Mouse (Mus musculus): Measurements from ENCODE around the gene Podxl. TPM values are rescaled to one million over a fixed set of nuclear protein-coding genes. Genes with fewer than 3 reads are reported as not detected.

Gene Podxl
- polyA plus RNA-seq, 2 experiments, result 5.8 to 8.9 TPM

GRCm38 (mm10) chr6:31587655-31588054 is 23.9 kb upstream of the Podxl start:
- no peak overlapping the region for H3K4me3 ChIP-seq (replicated peaks; ENCODE audit: low read length)
- TF ChIP-seq POLR2A (IDR thresholded peaks at IDR 0.05; ENCODE audit: borderline replicate concordance, extremely low read depth, insufficient read depth, insufficient read length), result no peak
- no peaks in the 10 kb centered on the region for H3K9me3 ChIP-seq (ENCODE audit: control insufficient read depth, low read length)
- H3K9ac ChIP-seq (ENCODE audit: low read depth, low read length, severe bottlenecking), result no peak overlapping the region
- no peaks in the 10 kb centered on the region for H3K27me3 ChIP-seq (ENCODE audit: control insufficient read depth, insufficient read depth, low read length)
- H3K27ac ChIP-seq (replicated peaks; ENCODE audit: low read depth, low read length), result no peak overlapping the region
- no peaks in the 10 kb centered on the region for H3K36me3 ChIP-seq (ENCODE audit: control insufficient read depth, insufficient read depth, low read length)
- no peak overlapping the region for H3K4me2 ChIP-seq (replicated peaks; ENCODE audit: low read depth, low read length, severe bottlenecking)
- WGBS, result 46% methylated on average over 4 of the region's 4 CpGs
- H3K4me1 ChIP-seq (ENCODE audit: control insufficient read depth, insufficient read depth, low read length), result no peaks in the 10 kb centered on the region
- ATAC-seq (ENCODE audit: low FRiP score, low read depth) (no peak), DNase-seq (ENCODE audit: low spot score) (no peak)

GRCm38 (mm10) chr6:31586127-31586526 is 22.3 kb upstream of the Podxl start:
- no peak overlapping the region for H3K9ac ChIP-seq (ENCODE audit: low read depth, low read length, severe bottlenecking)
- H3K36me3 ChIP-seq (ENCODE audit: control insufficient read depth, insufficient read depth, low read length), result no peaks in the 10 kb centered on the region
- no peaks in the 10 kb centered on the region for H3K9me3 ChIP-seq (ENCODE audit: control insufficient read depth, low read length)
- H3K27me3 ChIP-seq (ENCODE audit: control insufficient read depth, insufficient read depth, low read length), result no peaks in the 10 kb centered on the region
- H3K4me2 ChIP-seq (replicated peaks; ENCODE audit: low read depth, low read length, severe bottlenecking), result no peak overlapping the region
- 87% methylated on average over 2 of the region's 2 CpGs for whole genome bisulfite sequencing
- DNase-seq (ENCODE audit: low spot score), result no peak
- ATAC-seq (ENCODE audit: low FRiP score, low read depth), result no peak
- H3K27ac ChIP-seq (replicated peaks; ENCODE audit: low read depth, low read length), result no peak overlapping the region
- no peaks in the 10 kb centered on the region for H3K4me1 ChIP-seq (ENCODE audit: control insufficient read depth, insufficient read depth, low read length)
- no peak for TF ChIP-seq POLR2A (IDR thresholded peaks at IDR 0.05; ENCODE audit: borderline replicate concordance, extremely low read depth, insufficient read depth, insufficient read length)
- no peak overlapping the region for H3K4me3 ChIP-seq (replicated peaks; ENCODE audit: low read length)

DNA sequence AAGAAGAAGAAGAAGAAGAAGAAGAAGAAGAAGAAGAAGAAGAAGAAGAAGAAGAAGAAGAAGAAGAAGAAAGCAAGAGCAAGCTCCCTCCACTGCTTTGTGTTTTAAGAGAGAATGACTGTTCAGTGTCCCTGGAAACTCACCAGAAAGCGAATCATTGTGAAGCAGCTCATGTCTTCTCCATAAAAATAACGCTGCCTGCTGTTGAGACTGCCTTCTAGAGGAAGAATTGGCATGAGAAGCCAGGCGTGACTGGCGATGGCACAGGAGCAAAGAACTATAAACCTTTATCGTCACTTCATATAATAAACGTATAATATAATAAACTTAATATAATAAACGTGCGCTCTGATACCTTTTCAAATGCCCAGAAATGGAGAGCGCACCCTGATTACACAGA is 12.4 kb upstream of the Podxl start:
- Histone ChIP-seq H3K27me3 (ENCODE audit: control insufficient read depth, insufficient read depth, low read length) (no peaks in the 10 kb centered on the region), H3K9ac (ENCODE audit: low read depth, low read length, severe bottlenecking) (no peak overlapping the region), H3K4me1 (ENCODE audit: control insufficient read depth, insufficient read depth, low read length) (no peaks in the 10 kb centered on the region), H3K4me2 (replicated peaks; ENCODE audit: low read depth, low read length, severe bottlenecking) (no peak overlapping the region), H3K9me3 (ENCODE audit: control insufficient read depth, low read length) (no peaks in the 10 kb centered on the region), H3K4me3 (replicated peaks; ENCODE audit: low read length) (no peak overlapping the region), H3K36me3 (ENCODE audit: control insufficient read depth, insufficient read depth, low read length) (no peaks in the 10 kb centered on the region), H3K27ac (replicated peaks; ENCODE audit: low read depth, low read length) (no peak overlapping the region)
- DNase-seq (ENCODE audit: low spot score) (no peak), ATAC-seq (ENCODE audit: low FRiP score, low read depth) (no peak)
- WGBS, result 76% methylated on average over 9 of the region's 9 CpGs
- no peak for TF ChIP-seq POLR2A (IDR thresholded peaks at IDR 0.05; ENCODE audit: borderline replicate concordance, extremely low read depth, insufficient read depth, insufficient read length)

DNA sequence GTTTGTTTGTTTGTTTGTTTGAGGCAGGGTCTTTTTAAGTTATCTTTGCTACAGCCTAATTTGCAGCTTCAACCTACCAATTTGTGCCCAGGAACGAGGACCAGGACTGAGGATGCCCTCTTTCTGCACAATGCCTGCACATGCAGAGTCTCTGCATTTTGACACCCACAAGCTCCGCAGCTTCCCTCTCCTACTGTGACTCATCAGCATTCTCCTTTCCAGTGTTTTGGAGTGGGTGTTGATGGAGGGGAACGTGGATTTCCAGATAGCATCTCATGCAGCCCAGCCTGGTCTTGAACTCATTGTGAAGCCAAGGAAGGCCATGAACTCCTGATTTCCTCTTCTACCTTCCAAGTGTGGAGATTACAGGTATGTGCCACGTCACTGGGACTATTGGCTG is 11.3 kb upstream of the Podxl start:
- Histone ChIP-seq H3K27me3 (ENCODE audit: control insufficient read depth, insufficient read depth, low read length) (no peaks in the 10 kb centered on the region), H3K27ac (replicated peaks; ENCODE audit: low read depth, low read length) (no peak overlapping the region), H3K4me3 (replicated peaks; ENCODE audit: low read length) (no peak overlapping the region), H3K36me3 (ENCODE audit: control insufficient read depth, insufficient read depth, low read length) (no peaks in the 10 kb centered on the region), H3K4me1 (ENCODE audit: control insufficient read depth, insufficient read depth, low read length) (no peaks in the 10 kb centered on the region), H3K9ac (ENCODE audit: low read depth, low read length, severe bottlenecking) (no peak overlapping the region), H3K4me2 (replicated peaks; ENCODE audit: low read depth, low read length, severe bottlenecking) (no peak overlapping the region), H3K9me3 (ENCODE audit: control insufficient read depth, low read length) (no peaks in the 10 kb centered on the region)
- no peak for TF ChIP-seq POLR2A (IDR thresholded peaks at IDR 0.05; ENCODE audit: borderline replicate concordance, extremely low read depth, insufficient read depth, insufficient read length)
- ATAC-seq (ENCODE audit: low FRiP score, low read depth) (no peak), DNase-seq (ENCODE audit: low spot score) (no peak)
- 58% methylated on average over 4 of the region's 4 CpGs for WGBS

GRCm38 (mm10) chr6:31571459-31571858 is 7.7 kb upstream of the Podxl start:
- ATAC-seq (ENCODE audit: low FRiP score, low read depth), result no peak
- no peaks in the 10 kb centered on the region for H3K4me1 ChIP-seq (ENCODE audit: control insufficient read depth, insufficient read depth, low read length)
- H3K9ac ChIP-seq (ENCODE audit: low read depth, low read length, severe bottlenecking), result no peak overlapping the region
- WGBS, result 52% methylated on average over 3 of the region's 3 CpGs
- no peaks in the 10 kb centered on the region for H3K36me3 ChIP-seq (ENCODE audit: control insufficient read depth, insufficient read depth, low read length)
- no peak overlapping the region for H3K4me2 ChIP-seq (replicated peaks; ENCODE audit: low read depth, low read length, severe bottlenecking)
- H3K9me3 ChIP-seq (ENCODE audit: control insufficient read depth, low read length), result no peaks in the 10 kb centered on the region
- no peak overlapping the region for H3K27ac ChIP-seq (replicated peaks; ENCODE audit: low read depth, low read length)
- H3K27me3 ChIP-seq (ENCODE audit: control insufficient read depth, insufficient read depth, low read length), result peaks cover 17% of the 10 kb centered on the region; the same call in 1 of the 2 replicates
- no peak for TF ChIP-seq POLR2A (IDR thresholded peaks at IDR 0.05; ENCODE audit: borderline replicate concordance, extremely low read depth, insufficient read depth, insufficient read length)
- no peak for DNase-seq (ENCODE audit: low spot score)
- no peak overlapping the region for H3K4me3 ChIP-seq (replicated peaks; ENCODE audit: low read length)

DNA sequence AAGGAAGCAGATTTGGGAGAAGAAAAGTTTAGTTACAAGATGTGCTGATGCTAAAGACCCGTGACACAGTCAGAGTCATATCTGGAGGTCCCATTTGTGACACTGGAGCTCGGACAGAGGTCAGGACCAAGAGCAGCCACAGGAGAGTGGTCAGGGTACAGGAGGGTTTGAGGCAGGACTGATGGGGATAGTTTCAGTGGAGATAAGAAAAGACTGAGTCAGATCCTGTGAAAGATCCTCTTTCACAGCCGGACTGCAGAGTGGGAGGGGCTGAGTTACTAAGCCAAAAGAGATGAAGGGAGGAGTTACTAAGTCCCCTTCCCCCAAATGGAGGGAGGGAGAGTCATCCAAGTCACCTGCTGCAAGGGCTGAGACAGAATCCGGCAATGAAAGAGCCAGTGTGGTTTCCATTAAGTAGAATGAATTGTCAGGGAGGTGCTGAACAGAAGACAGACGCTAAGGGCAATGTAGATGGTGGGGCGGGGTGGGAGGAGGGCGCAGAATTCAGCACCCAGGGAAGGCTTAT is 4.4 kb upstream of the Podxl start:
- Histone ChIP-seq H3K27me3 (ENCODE audit: control insufficient read depth, insufficient read depth, low read length) (peaks cover 45% of the 10 kb centered on the region), H3K4me1 (ENCODE audit: control insufficient read depth, insufficient read depth, low read length) (peaks cover 8% of the 10 kb centered on the region; the same call in 1 of the 2 replicates), H3K27ac (replicated peaks; ENCODE audit: low read depth, low read length) (no peak overlapping the region), H3K4me3 (replicated peaks; ENCODE audit: low read length) (no peak overlapping the region), H3K9me3 (ENCODE audit: control insufficient read depth, low read length) (no peaks in the 10 kb centered on the region), H3K36me3 (ENCODE audit: control insufficient read depth, insufficient read depth, low read length) (no peaks in the 10 kb centered on the region), H3K9ac (ENCODE audit: low read depth, low read length, severe bottlenecking) (no peak overlapping the region), H3K4me2 (replicated peaks; ENCODE audit: low read depth, low read length, severe bottlenecking) (no peak overlapping the region)
- DNase-seq (ENCODE audit: low spot score) (no peak), ATAC-seq (ENCODE audit: low FRiP score, low read depth) (no peak)
- no peak for TF ChIP-seq POLR2A (IDR thresholded peaks at IDR 0.05; ENCODE audit: borderline replicate concordance, extremely low read depth, insufficient read depth, insufficient read length)
- WGBS, result 24% methylated on average over 7 of the region's 7 CpGs
